Mouse (Mus musculus) stomach, postnatal 0 days (tissue): ENCODE measurements at regions not wholly inside any gene's neighbourhood (a gene's known extent, or its start where the extent isn't known, plus 50 kb on each side); places are given as distances from the start of the nearest gene placed in this dataset.

ENCODE experiments used
- ATAC-seq: fragments of 200-750 bp; cut with Nextera tagmentation; 2 replicates; pipeline ENCODE4 v1.8.0; 2017; ENCODE audit not compliant: low FRiP score, low TSS enrichment
- DNase-seq: peaks from one replicate; pipeline ENCODE4 v3.0.0-alpha.2; 2016; ENCODE audit warnings: low spot score
- H3K27ac ChIP-seq: fragments of 300-500 bp; sonication (generic); replicated peaks from 2 replicates; pipeline ENCODE4 v1.5.1; 2014; ENCODE audit warnings: mild to moderate bottlenecking, control low read depth
- H3K27me3 ChIP-seq: fragments of 300-500 bp; sonication (generic); 2 replicates; pipeline ENCODE4 v1.6.1; 2014; ENCODE audit warnings: low read length; ENCODE audit not compliant: control insufficient read depth, insufficient read depth
- H3K36me3 ChIP-seq: fragments of 300-500 bp; sonication (generic); 2 replicates; pipeline ENCODE4 v1.6.1; 2014; ENCODE audit warnings: low read length, mixed read lengths; ENCODE audit not compliant: control insufficient read depth, insufficient read depth
- H3K4me1 ChIP-seq: fragments of 300-500 bp; sonication (generic); replicated peaks from 2 replicates; pipeline ENCODE4 v1.6.1; 2014; ENCODE audit warnings: antibody characterized with exemption; ENCODE audit not compliant: control insufficient read depth, insufficient read depth
- H3K4me2 ChIP-seq: fragments of 300-500 bp; sonication (generic); replicated peaks from 2 replicates; pipeline ENCODE4 v1.6.1; 2014; ENCODE audit warnings: low read depth, mild to moderate bottlenecking, control low read depth, moderate library complexity
- H3K4me3 ChIP-seq: fragments of 300-500 bp; sonication (generic); 2 replicates; pipeline ENCODE4 v1.5.1; 2014; ENCODE audit warnings: low read depth, low read length, control low read depth
- H3K9ac ChIP-seq: fragments of 300-500 bp; sonication (generic); 2 replicates; pipeline ENCODE4 v1.6.1; 2014; ENCODE audit warnings: mild to moderate bottlenecking, low read length, control low read depth, mixed read lengths
- H3K9me3 ChIP-seq: fragments of 300-500 bp; sonication (generic); 2 replicates; pipeline ENCODE4 v1.6.1; 2016; ENCODE audit warnings: low read length; ENCODE audit not compliant: control insufficient read depth
- CTCF ChIP-seq: IDR thresholded peaks from 2 replicates; pipeline ENCODE4 v1.5.1; 2016; ENCODE audit warnings: antibody characterized with exemption, low read depth, mild to moderate bottlenecking, moderate library complexity
- EP300 ChIP-seq: optimal IDR thresholded peaks from 2 replicates; pipeline ENCODE3; 2016; ENCODE audit warnings: antibody characterized with exemption
- WGBS: fragments of 180-500 bp; shearing (Covaris S2); extraction: QIAGEN DNeasy Blood & Tissue Kit; methylation state at CpG from one replicate; pipeline ENCODE4 v1.1.7; 2014; 5-methylcytosine and 5-hydroxymethylcytosine counted together

DNA sequence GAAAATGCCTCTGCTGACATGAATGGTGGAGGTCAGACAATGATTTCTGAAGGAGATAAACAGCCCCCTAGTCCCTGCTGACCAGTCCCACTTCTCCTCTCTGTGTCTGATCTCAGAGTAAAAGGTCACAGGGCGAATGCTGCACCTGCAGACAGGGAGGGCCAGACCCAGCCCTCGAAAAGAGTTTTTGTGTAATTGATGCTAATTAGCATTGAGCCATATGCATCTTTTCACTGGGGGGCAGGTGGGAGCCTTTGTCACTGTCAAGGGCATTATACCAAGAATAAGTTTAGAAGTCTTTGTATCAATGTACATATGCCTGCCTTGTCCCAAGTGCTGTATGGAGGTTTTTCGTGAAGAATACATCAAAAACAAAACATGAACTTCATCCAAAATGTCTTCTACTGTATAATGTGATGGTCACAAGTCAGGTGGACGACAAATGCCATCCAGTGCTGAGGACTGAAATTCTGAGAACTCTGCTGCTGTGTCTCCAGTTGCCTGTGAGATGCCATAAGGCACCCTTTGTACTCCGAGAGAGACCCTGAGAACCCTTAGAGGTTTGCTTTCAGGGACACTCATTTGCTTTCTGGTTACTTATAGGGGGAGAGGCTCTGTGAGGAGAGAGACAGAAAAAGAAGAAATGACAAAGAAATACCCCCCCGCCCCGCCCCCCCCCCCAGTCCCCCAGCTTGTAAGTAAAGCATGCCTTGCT, 528.5 kb upstream of the Marcks start:
- no peaks in the 10 kb centered on the region for H3K4me1 ChIP-seq
- H3K4me3 ChIP-seq: no peak overlapping the region
- H3K9me3 ChIP-seq: no peaks in the 10 kb centered on the region
- no peaks in the 10 kb centered on the region for H3K27me3 ChIP-seq
- H3K9ac ChIP-seq: no peak overlapping the region
- WGBS: 68% methylated on average over 7 of the region's 7 CpGs
- no peaks in the 10 kb centered on the region for H3K36me3 ChIP-seq
- TF ChIP-seq CTCF: no peak
- TF ChIP-seq EP300: no peak
- DNase-seq (no peak), ATAC-seq (no peak)
- no peak overlapping the region for H3K27ac ChIP-seq
- no peak overlapping the region for H3K4me2 ChIP-seq

DNA sequence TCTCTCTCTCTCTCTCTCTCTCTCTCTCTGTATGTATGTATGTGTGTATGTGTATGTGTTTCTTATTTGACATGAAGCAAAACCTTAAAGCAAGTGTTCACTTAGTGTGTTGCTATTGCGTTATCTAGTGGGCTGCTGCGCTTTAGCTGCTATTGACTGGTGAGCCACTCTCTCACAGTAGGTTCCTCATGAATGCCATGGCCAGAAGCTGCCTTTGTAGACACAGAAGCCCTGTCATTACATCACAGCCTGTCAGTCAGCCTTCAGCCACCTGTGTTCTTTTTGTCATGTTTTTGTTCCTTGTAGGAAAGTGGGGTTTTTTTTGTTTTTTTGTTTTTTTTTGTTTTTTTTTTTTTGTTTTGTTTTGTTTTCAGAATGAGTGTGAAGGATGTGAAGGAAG, 527.8 kb upstream of the Marcks start:
- ATAC-seq (no peak), DNase-seq (no peak)
- H3K36me3 ChIP-seq: no peaks in the 10 kb centered on the region
- no peaks in the 10 kb centered on the region for H3K9me3 ChIP-seq
- H3K27ac ChIP-seq: no peak overlapping the region
- H3K9ac ChIP-seq: no peak overlapping the region
- H3K4me2 ChIP-seq: no peak overlapping the region
- H3K4me1 ChIP-seq: no peaks in the 10 kb centered on the region
- TF ChIP-seq EP300 (no peak), CTCF (no peak)
- H3K4me3 ChIP-seq: no peak overlapping the region
- 96% methylated on average over 2 of the region's 2 CpGs for WGBS
- H3K27me3 ChIP-seq: no peaks in the 10 kb centered on the region

DNA sequence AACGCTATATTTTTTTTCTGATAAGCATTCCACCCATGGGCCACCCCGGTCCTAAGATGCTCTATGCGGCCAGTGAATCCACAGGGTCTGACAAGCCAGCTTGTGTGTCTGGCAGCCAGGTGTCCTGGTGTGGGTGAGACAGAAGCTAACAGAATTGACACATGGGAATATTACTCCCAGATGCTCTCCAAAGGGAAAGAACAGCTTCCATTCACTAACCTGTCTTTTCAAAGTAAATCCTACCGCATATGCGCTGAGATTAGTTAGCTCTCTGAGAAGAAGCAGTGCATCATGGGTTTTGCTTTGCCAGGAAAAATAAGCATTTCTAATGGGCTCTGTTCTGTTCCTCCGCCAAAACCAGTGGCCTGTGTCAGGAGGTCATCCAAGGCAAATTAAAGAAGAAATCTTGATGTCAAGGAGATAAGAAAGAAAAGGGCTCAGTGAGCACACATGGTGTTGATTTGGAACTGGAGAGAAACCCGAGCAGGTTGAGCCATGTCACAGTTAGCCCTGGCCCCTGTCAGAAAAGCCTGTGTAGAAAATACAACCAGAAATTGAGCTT, 498.4 kb upstream of the Marcks start:
- Histone ChIP-seq H3K4me2 (no peak overlapping the region), H3K4me3 (no peak overlapping the region), H3K36me3 (no peaks in the 10 kb centered on the region), H3K27me3 (no peaks in the 10 kb centered on the region), H3K4me1 (no peaks in the 10 kb centered on the region), H3K9ac (no peak overlapping the region), H3K27ac (no peak overlapping the region), H3K9me3 (no peaks in the 10 kb centered on the region)
- DNase-seq: no peak
- 44% methylated on average over 7 of the region's 7 CpGs for WGBS
- no peak for ATAC-seq
- TF ChIP-seq CTCF: no peak
- TF ChIP-seq EP300: no peak

DNA sequence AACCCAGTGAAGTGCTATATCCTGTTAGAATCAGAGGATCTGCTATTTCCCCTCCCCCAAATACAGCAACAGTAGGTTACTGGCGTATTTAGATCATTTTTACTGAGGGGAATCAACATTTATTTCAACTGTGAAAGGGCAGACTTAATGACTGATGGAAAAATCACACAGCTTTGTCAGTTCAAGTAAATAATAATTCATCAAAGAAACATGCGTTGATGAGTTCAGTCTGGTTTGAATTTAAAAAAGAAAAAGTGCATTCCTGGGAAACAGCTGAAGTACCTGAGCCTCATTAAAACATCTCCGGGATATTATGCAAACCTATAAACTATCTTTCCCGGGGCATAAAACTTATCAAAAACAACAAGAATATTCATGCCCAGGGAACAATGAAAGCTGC, 497.7 kb upstream of the Marcks start:
- no peak for ATAC-seq
- Histone ChIP-seq H3K9me3 (no peaks in the 10 kb centered on the region), H3K4me2 (no peak overlapping the region), H3K36me3 (no peaks in the 10 kb centered on the region), H3K9ac (no peak overlapping the region), H3K27ac (no peak overlapping the region), H3K27me3 (no peaks in the 10 kb centered on the region), H3K4me1 (no peaks in the 10 kb centered on the region), H3K4me3 (no peak overlapping the region)
- WGBS: 42% methylated on average over 4 of the region's 4 CpGs
- DNase-seq: no peak
- no peak for TF ChIP-seq CTCF
- TF ChIP-seq EP300: no peak

DNA sequence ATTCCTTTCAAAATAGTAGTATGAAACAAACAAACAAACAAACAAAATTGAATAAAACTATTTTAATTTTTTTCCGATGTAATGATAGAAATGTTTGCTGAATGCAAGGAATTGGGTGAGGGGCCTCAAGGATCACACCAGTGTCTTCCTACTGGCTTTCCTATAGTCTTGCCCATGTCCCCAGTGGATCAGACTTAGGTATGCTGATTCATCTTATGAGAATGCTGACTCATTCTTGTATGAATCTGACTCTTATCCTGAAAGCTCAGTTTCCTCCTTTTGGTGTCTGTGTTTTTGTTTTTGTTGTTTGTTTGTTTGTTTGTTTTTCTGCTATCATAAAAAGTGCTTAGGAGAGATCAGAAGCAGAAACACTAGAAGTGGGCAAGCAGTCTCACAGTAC, 491.7 kb upstream of the Marcks start:
- Histone ChIP-seq H3K9ac (no peak overlapping the region), H3K4me1 (no peaks in the 10 kb centered on the region), H3K36me3 (no peaks in the 10 kb centered on the region), H3K9me3 (no peaks in the 10 kb centered on the region), H3K27me3 (no peaks in the 10 kb centered on the region), H3K4me3 (no peak overlapping the region), H3K27ac (no peak overlapping the region), H3K4me2 (no peak overlapping the region)
- 95% methylated on average over 1 of the region's 1 CpGs for WGBS
- DNase-seq: no peak
- no peak for ATAC-seq
- TF ChIP-seq EP300: no peak
- TF ChIP-seq CTCF: no peak

DNA sequence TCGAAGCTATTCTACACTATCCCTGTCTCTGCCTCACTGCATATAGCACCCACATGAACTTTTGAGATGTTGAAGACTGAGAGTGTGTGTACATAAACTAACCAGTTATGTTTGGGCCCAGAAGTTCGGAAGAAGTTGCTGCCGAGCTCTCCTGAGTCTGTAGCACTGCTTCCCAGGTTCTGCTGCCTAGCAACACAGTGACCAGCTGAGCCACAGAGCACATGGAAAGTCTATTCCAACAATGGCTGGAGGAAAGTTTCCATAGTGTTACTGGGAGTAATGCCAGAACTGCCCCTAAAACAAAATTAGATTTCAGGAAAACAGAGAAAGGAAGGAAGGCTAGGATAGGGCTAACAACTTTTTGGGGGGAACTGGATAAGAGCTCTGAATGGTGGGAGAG, 489.2 kb upstream of the Marcks start:
- Histone ChIP-seq H3K36me3 (no peaks in the 10 kb centered on the region), H3K27me3 (no peaks in the 10 kb centered on the region), H3K27ac (no peak overlapping the region), H3K4me1 (no peaks in the 10 kb centered on the region), H3K4me2 (no peak overlapping the region), H3K4me3 (no peak overlapping the region), H3K9ac (no peak overlapping the region), H3K9me3 (no peaks in the 10 kb centered on the region)
- no peak for TF ChIP-seq CTCF
- TF ChIP-seq EP300: no peak
- 55% methylated on average over 3 of the region's 3 CpGs for WGBS
- no peak for DNase-seq
- no peak for ATAC-seq
